Mouse (Mus musculus): ENCODE results near the gene Trabd2b.

- TF ChIP-seq CTCF (IDR thresholded peaks at IDR 0.05; ENCODE audit: low read depth) (peak; percentile 37), EP300 (IDR thresholded peaks at IDR 0.05; ENCODE audit: low read depth) (no peak)
Measured at GRCm38 (mm10) chr4:114611166-114611929, 204.8 kb downstream of the Trabd2b start.

Measured in heart, postnatal 0 days (tissue).